Mouse (Mus musculus) kidney, postnatal 25 days (tissue): ENCODE measurements around the gene Hook2.

Source experiments
- DNase-seq, 2 experiments: peaks; one replicate each; pipeline ENCODE4 v3.0.0; 2021; ENCODE audit warnings: mixed read lengths in 2 of 2

Gene Hook2

GRCm38 (mm10) chr8:84990349-84990748, at the start of gene Hook2:
Gene Hook2, plus strand, starts transcription at chr8:84990603.
- DNase-seq = peak; percentile 98 to 99

- no peak for DNase-seq
These were observed 46.7 kb upstream of the Hook2 start for GRCm38 (mm10) chr8:84943699-84944098.

GRCm38 (mm10) chr8:84944478-84945160, 45.8 kb upstream of the Hook2 start:
- peak; percentile 49 to 66 for DNase-seq

- DNase-seq = no peak
These were observed 45.2 kb upstream of the Hook2 start for GRCm38 (mm10) chr8:84945235-84945632.

GRCm38 (mm10) chr8:84945633-84946527, 44.5 kb upstream of the Hook2 start:
- no peak for DNase-seq

- no peak for DNase-seq
These were observed 43.7 kb upstream of the Hook2 start, which contains the start of gene Rtbdn for GRCm38 (mm10) chr8:84946528-84947240. Gene Rtbdn, plus strand, starts transcription at chr8:84946991.

GRCm38 (mm10) chr8:84947241-84947545, 43.2 kb upstream of the Hook2 start:
- peak; percentile 53 to 63 for DNase-seq

- no peak for DNase-seq
These were observed 40.6 kb upstream of the Hook2 start for GRCm38 (mm10) chr8:84949753-84950152.

- peak; percentile 58 to 66 for DNase-seq
These were observed 37.7 kb upstream of the Hook2 start for GRCm38 (mm10) chr8:84952612-84953255.

GRCm38 (mm10) chr8:84956768-84957167, 33.6 kb upstream of the Hook2 start:
- DNase-seq = peak; percentile 63 to 81

- DNase-seq = no peak
These were observed 30.6 kb upstream of the Hook2 start for GRCm38 (mm10) chr8:84959811-84960210.

GRCm38 (mm10) chr8:84963952-84964351, 26.5 kb upstream of the Hook2 start:
- DNase-seq = no peak

- peak; percentile 97 to 98 for DNase-seq
These were observed 24.6 kb upstream of the Hook2 start for GRCm38 (mm10) chr8:84965731-84966291.

- DNase-seq = no peak
These were observed 23.8 kb upstream of the Hook2 start for GRCm38 (mm10) chr8:84966603-84967002.

- DNase-seq = no peak
These were observed 22.7 kb upstream of the Hook2 start for GRCm38 (mm10) chr8:84967532-84968304.

- DNase-seq = peak in 1 of 2 experiments; percentile 28
These were observed 21.8 kb upstream of the Hook2 start for GRCm38 (mm10) chr8:84968650-84969049.

- DNase-seq = peak; percentile 84 to 89
These were observed 20.9 kb upstream of the Hook2 start, which contains the start of the genes Gm49661, Prdx2 and Rnaseh2a for GRCm38 (mm10) chr8:84969241-84970134. Gene Gm49661, minus strand, starts transcription at chr8:84969433. Gene Prdx2, plus strand, starts transcription at chr8:84969587. Gene Rnaseh2a, minus strand, starts transcription at chr8:84969767.

- peak in 1 of 2 experiments; percentile 18 for DNase-seq
These were observed 20.1 kb upstream of the Hook2 start for GRCm38 (mm10) chr8:84970135-84970790.

GRCm38 (mm10) chr8:84970913-84971312, 19.5 kb upstream of the Hook2 start:
- DNase-seq = no peak

- DNase-seq = no peak
These were observed 17.3 kb upstream of the Hook2 start for GRCm38 (mm10) chr8:84973079-84973478.
